Mouse (Mus musculus) kidney, adult 2 months (tissue): ENCODE data around the gene Isyna1. TPM values are rescaled to one million over a fixed set of nuclear protein-coding genes. Genes with fewer than 3 reads are reported as not detected.

Source experiments
- DNase-seq: peaks from one replicate; pipeline ENCODE4 v3.0.0; 2021
- H3K27ac ChIP-seq: fragments of 200-500 bp; 2 replicates; pipeline ENCODE4 v1.5.1; 2012; ENCODE audit warnings: low read depth, low read length, control low read depth, inconsistent platforms; ENCODE audit not compliant: insufficient read depth
- H3K27me3 ChIP-seq: fragments of 200-500 bp; replicated peaks from 2 replicates; pipeline ENCODE4 v1.6.1; 2012; ENCODE audit warnings: mild to moderate bottlenecking, moderate library complexity, low read length, inconsistent platforms; ENCODE audit not compliant: control insufficient read depth, insufficient read depth
- H3K36me3 ChIP-seq: fragments of 200-500 bp; 2 replicates; pipeline ENCODE4 v1.6.1; 2012; ENCODE audit warnings: mild to moderate bottlenecking, moderate library complexity, low read length, inconsistent platforms; ENCODE audit not compliant: control insufficient read depth, insufficient read depth
- H3K4me1 ChIP-seq: fragments of 200-500 bp; 2 replicates; pipeline ENCODE4 v1.6.1; 2011; ENCODE audit warnings: low read length; ENCODE audit not compliant: control insufficient read depth, insufficient read depth
- H3K4me3 ChIP-seq: fragments of 200-500 bp; 2 replicates; pipeline ENCODE4 v1.5.1; 2011; ENCODE audit warnings: mild to moderate bottlenecking, low read depth, low read length, control low read depth; ENCODE audit not compliant: insufficient read depth
- CTCF ChIP-seq: fragments of 200-500 bp; conservative IDR thresholded peaks from 2 replicates; pipeline ENCODE4 v1.5.1; 2011; ENCODE audit warnings: low read depth, mild to moderate bottlenecking, control low read depth, low read length, moderate library complexity, mixed read lengths; ENCODE audit not compliant: insufficient read depth, insufficient read length
- POLR2A ChIP-seq: fragments of 200-500 bp; IDR thresholded peaks from one replicate; pipeline ENCODE4 v1.6.1; 2011; ENCODE audit warnings: low read depth, low read length, control low read depth
- WGBS: fragments of 180-500 bp; shearing (Covaris S2); methylation state at CpG from one replicate; pipeline ENCODE4 v1.1.7; 2018; 5-methylcytosine and 5-hydroxymethylcytosine counted together
- polyA plus RNA-seq: library from polyadenylated mRNA; depleted of rRNA; stranded (reverse); fragments of >200 nt; gene quantifications from 2 replicates; pipeline ENCODE4 v1.2.3, GENCODE M21; 2012

Gene Isyna1
- polyA plus RNA-seq, 1 experiment: 127 TPM

DNA sequence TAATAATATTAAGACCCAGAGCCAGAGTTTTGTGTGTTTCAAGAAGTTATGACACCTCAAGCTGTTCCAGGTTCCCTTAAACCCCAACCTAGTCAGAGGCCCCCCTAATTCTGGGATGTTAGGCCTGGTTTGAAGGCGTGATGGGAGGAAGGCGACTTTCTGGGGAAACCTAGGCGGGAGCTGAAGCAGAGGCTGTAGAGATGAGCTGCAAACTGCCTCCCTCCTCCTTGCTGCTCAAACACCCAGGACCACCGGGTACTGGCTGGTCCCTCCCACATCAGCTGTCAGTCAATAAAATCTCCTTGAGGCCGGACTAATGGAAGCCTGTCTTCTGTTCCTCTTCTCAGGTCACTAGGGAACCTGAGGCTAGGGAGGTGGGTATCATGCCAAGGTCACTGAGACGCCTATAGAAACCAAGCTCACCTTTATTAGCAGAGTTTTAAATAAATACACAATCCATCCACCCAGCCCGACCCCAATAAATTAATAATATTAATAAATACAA is 34.9 kb downstream of the Isyna1 start:
- H3K36me3 ChIP-seq: no peaks in the 10 kb centered on the region
- no peak overlapping the region for H3K4me3 ChIP-seq
- 68% methylated on average over 7 of the region's 7 CpGs for WGBS
- TF ChIP-seq POLR2A: no peak
- no peak for TF ChIP-seq CTCF
- H3K27ac ChIP-seq: no peak overlapping the region
- DNase-seq: no peak
- H3K4me1 ChIP-seq: peaks cover 22% of the 10 kb centered on the region
- no peaks in the 10 kb centered on the region for H3K27me3 ChIP-seq

DNA sequence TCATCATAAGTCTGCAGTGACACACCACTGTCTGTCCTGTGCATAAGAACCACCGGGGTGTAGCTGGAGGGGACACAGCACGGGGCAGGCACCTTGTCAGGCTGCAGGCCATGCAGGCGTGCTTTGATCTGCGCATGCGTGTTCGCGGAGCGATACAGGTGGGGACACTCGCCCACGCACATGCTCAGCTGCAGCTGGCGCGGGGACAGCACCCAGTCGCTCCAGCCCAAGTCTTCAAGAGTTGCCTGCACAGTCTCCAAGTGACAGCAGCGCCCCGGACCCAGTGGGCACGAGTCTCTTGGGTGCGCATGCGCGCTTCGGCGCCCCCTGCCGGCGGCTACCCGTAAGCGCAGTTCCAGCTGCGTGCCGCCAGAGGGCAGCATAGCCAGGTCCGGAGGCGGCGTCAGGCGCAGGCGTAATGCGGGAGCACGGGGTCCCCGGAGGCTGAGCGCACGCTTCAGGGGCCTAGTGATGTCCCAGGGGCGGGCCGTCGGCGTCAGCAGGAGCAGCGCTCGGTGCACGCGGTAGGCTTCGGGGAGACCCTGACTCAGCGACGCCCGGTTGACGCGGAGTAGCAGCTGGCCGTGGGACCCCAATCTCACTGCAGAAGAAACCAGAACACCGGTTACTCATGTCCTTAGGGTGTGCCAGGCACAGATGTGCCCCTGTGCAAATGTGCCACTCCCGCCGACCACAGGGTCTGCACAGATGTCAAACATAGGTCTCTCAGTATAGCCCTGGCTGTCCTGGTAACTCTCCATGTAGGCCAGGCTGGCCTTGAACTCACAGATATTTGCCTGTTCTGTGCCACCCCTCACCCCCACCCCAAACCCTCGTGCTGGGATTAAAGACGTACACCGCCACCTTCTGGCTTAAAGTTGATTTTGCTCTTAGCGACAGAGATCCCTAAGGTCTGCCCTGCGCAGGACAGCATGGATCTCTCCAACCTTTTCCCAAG is 35.7 kb downstream of the Isyna1 start:
- 2% methylated on average over 60 of the region's 60 CpGs for WGBS
- TF ChIP-seq CTCF (peak; percentile 99), POLR2A (no peak)
- peaks cover 30% of the 10 kb centered on the region for H3K4me1 ChIP-seq

DNA sequence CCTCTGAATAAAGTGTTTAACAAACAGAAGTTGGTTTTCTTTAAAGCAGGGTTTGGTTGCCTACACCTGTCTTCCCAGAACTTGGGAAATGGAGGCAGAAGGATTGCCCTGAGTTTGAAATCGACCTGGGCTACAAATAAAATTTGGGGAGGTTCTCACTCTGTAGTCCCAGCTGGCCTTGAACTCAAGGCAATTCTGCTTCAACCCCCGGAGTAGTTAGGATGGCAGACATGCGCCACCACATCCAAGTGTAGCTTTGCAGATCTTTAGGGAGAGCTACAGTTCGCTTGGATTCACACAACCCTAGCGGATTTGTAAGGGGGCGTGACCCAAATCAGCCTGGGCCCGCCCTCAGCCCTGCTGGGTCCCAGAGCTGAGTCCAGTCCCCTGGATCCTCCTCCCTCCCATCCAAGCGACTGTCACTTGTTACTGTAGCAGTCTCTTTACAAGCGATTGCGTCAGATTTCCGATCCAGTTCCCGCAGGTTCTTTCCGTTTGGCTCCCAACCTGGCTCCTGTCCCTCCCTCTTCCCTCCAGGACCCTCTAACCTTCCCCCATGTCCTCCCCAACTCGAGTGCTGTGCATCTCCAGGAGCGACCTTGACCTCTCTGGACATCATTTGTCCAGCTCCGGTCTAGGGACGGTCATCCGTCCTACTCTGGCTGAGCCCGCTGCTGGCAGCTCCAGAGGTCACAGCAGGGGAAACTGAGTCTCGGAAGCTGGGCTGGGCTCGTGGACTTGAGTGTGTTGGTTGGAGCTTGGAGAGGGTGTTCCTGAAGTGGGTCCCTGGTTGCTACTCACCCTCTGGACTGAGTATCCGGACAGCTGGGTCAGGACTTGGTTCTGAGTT is 36.6 kb downstream of the Isyna1 start:
- TF ChIP-seq CTCF (0 out of 2 replicates have a peak, but pooled peaks have one; percentile 1), POLR2A (no peak)
- Histone ChIP-seq H3K27ac (peak overlapping the region; percentile 70), H3K4me1 (peaks cover 39% of the 10 kb centered on the region), H3K36me3 (no peaks in the 10 kb centered on the region), H3K27me3 (no peaks in the 10 kb centered on the region), H3K4me3 (peak overlapping the region; percentile 63)
- 14% methylated on average over 22 of the region's 22 CpGs for WGBS
- DNase-seq: peak; percentile 91

More for the DNA sequence above, 35.7 kb downstream of the Isyna1 start:
- Histone ChIP-seq H3K27me3 (no peaks in the 10 kb centered on the region), H3K36me3 (no peaks in the 10 kb centered on the region), H3K4me3 (peak overlapping the region; percentile 71), H3K27ac (peak overlapping the region; percentile 59)
- DNase-seq: peak; percentile 89

GRCm38 (mm10) chr8:70631436-70631835 is 37.3 kb downstream of the Isyna1 start:
- WGBS: 12% methylated on average over 24 of the region's 24 CpGs
- Histone ChIP-seq H3K27ac (peak overlapping the region; percentile 70), H3K4me3 (peak overlapping the region; percentile 63), H3K4me1 (peaks cover 43% of the 10 kb centered on the region), H3K36me3 (no peaks in the 10 kb centered on the region), H3K27me3 (no peaks in the 10 kb centered on the region)
- DNase-seq: peak; percentile 87
- no peak for TF ChIP-seq CTCF
- TF ChIP-seq POLR2A: peak; percentile 88

GRCm38 (mm10) chr8:70632346-70632892 is 38.2 kb downstream of the Isyna1 start, which contains the start of gene Gdf15:
Gene Gdf15, minus strand, starts transcription at chr8:70632456.
- H3K27me3 ChIP-seq: no peaks in the 10 kb centered on the region
- H3K4me3 ChIP-seq: peak within 1 kb of the TSS; percentile 63
- TF ChIP-seq POLR2A: no peak
- no peak for TF ChIP-seq CTCF
- WGBS: 85% methylated on average over 6 of the region's 6 CpGs
- H3K27ac ChIP-seq: peak within 1 kb of the TSS; percentile 70
- no peaks in the 10 kb centered on the region for H3K36me3 ChIP-seq
- peaks cover 51% of the 10 kb centered on the region for H3K4me1 ChIP-seq
- no peak for DNase-seq

DNA sequence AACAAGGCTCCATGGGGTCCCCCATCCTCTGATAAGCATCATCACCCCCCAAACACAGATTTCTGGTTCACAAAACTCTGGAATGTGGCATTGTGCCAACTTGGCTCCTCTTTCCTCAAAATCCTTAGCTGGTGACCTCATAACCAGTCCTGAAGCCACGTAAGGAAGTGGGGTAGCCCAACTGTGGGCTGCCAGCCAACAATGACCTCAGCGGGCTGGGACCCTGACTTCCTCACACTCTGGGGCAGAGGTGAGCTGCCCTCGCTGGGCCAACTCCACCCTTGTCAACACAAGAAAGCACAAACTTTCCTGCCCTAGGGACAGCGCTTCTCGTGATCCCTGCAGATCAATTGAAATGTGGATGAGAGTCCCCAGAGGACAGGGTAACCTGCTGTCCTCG is 39.9 kb downstream of the Isyna1 start:
- TF ChIP-seq CTCF: no peak
- TF ChIP-seq POLR2A: no peak
- peak; percentile 92 for DNase-seq
- peaks cover 59% of the 10 kb centered on the region for H3K4me1 ChIP-seq
- H3K27ac ChIP-seq: peak overlapping the region; percentile 78
- WGBS: 11% methylated on average over 6 of the region's 6 CpGs
- no peaks in the 10 kb centered on the region for H3K36me3 ChIP-seq
- no peak overlapping the region for H3K4me3 ChIP-seq
- no peaks in the 10 kb centered on the region for H3K27me3 ChIP-seq
